Mouse (Mus musculus): ENCODE results near the gene Arnt2.
A peak's percentile ranks its signal among the peaks of the same experiment; 100 is the strongest.

Gene Arnt2

DNA sequence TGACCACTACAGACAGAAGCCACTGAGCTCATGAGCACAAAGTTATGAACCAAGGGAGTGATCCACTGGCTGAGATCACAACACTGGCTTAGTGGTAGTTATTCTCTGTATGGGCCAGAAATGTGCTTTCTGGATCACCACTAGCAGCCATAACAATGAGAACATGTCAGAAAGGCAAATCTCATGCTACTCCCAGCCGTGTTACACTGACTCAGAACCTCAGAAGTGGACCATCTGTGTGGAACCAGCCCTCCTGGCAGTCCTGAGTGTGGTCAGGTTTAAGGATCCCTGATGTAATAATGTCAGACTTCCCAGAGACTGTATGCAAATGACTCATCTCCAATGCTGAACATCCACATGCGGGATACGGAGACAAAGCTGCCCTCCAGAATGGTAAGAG is 13.4 kb downstream of the Arnt2 start:
- no peak for DNase-seq

DNA sequence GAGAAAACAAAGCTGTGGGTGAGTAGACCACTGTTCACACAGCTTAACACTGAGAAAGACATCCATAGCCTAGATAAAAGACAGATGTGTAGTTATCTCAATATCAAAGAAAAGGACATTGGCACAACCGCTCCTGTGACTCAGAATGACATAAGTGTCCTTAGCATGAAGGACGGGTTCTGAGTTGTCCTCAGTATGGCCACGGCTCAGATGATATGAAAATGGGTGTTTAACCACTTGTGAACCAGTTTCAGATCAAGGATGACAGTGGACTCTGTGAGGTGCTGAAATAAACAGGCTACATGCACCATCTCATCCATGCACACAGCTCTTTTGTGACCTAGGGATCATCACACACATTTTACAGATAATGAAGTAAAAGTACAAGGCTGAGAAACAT is 22.1 kb downstream of the Arnt2 start:
- DNase-seq: no peak

DNA sequence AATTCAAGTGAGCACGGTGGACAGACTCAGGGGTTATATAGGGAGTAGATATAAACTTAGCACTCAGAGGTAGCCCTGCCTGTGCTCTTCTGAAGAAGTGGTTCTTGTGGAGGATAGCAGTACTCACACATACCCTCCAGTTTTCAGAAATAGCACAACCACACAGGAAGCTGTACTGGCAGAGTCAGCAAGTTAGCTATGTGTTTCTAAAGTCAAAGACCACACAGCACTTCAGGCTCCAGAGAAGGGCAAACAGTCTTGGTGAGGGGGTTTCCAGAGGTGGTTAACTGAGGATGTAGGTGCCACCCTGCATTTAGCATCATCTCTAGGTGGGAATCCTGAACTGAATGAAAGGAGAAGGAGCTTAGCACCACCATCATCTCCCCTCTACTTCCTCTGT is 23.5 kb downstream of the Arnt2 start:
- no peak for DNase-seq

DNA sequence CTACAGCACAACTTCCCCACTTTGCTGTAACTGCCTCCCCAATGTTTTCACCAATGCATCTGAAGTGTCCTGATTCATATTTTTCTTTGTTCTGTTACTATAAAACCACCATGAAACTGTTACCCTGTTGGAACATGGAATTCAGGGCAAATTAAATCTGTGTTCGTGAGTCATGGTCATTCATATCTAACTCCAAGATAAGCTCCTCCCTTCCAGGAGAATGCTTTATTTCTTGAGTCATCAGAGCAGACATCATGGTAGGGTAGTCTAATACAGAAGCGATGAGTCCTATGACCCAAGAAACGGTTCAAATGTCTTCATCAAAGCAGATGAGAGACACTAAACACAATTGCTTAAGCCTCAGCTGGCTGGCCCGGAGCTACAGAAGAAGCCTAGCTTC is 25.2 kb downstream of the Arnt2 start:
- no peak for DNase-seq

DNA sequence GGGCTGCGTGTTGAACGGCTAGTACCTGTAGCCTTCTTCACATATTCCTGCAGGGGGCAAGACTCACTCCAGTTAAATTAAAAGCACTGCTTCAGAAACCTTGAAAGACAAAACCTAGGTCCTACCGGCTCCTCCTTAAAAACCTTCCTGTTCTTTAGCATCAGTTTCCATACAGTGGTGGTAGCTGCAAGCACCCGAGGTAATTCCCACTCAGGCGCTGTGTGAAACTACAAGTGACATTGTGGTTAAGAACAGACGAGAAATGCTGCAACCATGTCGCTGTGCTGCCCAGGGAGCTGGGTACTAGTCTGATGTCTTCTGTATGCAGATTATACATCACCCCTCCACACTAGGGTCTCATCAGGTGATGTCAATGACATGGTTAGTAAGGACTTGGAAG is 25.9 kb downstream of the Arnt2 start:
- DNase-seq: no peak

DNA sequence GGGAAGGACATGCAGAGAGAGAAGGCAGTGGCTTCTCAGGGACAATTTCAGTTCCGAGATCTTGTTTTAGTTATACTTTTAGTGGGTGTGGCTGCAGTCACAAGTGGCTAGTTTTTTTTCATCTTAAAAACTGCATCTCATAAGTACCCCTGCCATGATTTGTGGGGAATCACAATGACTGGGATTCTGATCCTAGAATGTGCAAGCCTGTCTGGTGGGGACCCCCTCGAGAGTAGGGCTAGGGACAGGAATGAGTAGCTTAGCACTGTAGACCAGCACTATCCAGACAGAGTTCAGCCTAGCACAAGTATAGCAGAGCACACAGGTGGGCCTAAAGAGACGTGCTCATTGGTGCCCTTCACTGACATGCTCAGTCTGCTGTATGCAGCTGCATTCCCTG is 27.6 kb downstream of the Arnt2 start:
- DNase-seq: no peak

DNA sequence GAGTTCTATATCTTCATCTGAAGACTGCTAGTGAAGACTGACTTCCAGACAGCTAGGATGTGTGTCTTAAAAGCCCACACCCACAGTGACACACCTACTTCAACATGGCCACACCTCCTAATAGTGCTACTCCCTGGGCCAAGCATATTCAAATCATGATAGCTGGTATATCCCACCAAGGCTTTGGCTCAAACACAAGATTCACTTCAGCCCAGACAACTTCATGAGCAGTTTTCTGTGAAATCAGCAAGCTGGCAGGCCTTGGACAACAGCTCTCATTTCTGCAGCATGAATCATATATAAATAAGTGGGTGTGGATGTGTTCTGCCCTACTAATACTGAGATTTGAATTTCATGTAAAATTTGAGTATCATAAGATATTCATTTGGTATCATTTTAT is 29.2 kb downstream of the Arnt2 start:
- no peak for DNase-seq

DNA sequence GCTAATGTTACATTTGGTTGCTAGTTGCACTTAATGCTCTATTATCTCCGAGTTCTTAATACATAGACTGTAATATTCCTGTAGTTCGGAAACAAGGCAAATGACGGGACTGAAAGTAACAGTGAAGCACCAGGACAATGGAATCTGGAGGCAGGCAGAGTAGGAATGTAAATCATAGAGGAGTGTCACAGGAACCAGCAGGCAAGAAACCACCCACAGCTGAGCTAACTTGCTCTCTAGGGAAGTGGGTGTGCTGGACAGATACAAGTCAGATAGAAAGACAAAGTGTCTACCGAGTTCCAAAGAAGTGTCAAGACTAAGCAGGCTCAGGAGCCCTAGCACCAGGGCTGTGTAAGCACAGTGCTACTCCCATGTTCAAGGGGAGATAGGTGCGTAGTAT is 32.6 kb downstream of the Arnt2 start:
- no peak for DNase-seq

DNA sequence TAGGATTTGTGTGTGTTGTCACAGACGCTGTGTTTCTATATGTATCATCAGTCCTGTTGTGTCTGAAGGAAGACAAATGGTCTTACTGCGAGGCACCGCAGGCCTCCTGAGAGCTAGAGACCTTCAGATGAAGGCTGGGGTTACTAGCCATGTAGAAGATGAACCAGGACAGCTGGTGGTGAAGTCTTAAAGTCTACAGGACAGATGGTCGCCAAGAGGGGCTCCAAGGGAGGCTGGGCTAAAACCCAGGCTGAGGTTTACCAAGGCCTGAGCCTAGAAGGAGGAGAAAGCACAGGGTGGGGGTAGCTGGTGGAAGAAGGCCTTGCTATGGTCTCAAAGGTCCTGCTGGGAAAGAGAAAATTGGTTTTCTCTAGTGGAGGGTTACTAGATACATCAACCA is 36.3 kb downstream of the Arnt2 start:
- DNase-seq: no peak

DNA sequence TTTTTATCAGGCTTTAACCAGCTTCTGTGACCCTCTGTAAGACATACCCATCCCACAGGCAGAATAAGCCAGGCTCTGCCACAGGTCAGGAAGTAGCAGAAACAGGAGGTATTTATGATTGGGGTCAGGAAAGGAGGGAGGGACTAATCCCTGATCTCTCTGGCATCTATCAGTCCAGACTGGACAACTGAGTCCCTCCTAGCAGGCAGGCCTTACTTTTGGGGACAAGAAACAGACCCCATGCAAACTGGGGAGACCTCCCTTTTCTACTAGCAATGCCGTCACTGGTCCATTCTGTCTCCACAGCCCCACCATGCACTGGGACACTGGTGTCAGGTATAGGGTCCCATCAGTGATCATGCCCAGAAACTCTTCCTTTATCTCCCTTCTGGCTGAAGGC is 37.1 kb downstream of the Arnt2 start:
- no peak for DNase-seq

DNA sequence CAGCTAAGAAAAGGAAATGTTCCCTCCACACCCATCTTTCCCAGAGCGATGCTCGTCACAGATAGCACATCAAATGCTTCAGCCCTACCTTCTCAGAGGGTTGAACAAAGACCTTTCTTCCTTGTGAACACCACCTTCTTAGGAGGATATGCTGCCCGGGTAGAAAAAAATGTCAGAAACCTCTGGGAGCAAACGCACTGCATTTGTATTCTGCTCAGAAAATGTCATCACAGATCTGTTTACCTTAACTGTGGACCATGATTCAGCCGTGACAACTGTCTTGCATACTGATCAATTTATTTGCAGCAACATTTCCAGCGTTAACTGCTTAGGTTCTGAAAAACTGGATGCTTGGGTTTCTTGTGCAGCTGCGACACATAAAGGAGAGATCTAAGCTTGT is 37.7 kb downstream of the Arnt2 start:
- no peak for DNase-seq

DNA sequence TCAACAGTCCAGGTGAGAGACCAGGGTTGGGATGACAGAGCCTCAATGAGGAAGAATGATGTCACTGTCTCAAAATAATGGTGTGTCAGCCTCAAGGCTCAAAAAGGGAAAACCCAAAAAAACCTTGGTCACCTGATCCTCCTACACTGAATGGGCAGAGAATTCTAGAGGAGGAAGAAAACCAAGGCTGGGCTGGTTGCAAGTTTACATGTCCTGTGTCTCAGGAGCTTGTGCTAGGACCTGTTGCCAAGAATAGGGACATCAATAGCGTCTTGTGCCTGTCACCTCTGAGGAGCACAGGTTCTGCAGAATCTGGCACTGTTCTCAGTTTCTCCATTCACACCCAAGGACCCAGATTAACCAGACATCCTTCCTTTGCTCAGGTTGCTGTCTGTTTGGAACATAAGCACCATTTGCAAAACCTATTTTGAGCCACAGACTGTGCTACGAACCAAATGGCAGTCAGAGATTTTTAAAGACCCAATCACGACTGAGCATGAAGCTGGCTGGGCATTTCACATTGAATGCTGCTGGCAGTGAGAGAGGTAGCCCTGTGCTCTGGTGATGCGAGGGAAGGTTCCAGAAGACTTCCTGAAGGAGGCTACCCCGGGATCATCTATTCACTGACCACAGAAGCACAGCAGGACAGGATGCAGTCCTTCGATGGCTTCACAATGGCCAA is 38.9 kb downstream of the Arnt2 start:
- DNase-seq: no peak

DNA sequence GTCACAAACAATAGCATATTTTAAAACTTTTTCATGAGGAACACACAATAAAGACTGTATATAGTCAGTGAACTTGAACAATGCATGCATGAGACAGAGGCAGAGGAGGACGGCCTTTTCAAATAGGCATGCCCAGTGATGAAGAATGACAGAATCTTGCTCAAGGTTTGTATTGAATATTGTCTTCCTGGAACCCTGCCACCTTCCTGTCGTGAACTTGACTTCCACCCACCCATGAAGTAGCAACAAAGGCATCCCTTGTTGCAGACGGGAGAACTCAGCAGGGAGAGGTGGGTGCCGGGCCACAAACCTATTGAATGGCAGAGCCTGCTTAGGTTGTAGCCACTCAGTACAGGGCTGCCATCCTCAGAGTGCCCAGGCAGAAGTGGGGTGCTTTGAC is 43.7 kb downstream of the Arnt2 start:
- no peak for DNase-seq

DNA sequence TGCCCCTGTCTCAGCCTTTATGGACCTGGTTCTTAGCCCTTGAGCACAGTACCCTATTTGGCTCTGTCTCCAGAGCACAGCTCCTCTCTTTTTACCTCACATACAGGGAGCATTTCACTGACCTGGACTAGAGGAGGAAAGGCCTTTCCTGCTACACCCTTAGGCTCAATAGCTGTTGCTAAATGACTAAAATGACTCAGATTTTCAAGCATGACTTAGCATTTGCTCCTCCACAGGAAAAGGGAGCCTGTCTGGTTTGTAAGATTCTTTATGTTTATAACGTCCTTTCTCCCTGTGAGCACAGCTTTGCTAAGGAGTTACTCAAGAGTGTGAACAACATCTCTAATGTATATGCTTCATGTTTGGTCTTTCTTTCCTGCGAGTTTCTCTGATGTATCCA is 47.3 kb downstream of the Arnt2 start:
- DNase-seq: peak in 1 of 2 experiments; percentile 45

DNA sequence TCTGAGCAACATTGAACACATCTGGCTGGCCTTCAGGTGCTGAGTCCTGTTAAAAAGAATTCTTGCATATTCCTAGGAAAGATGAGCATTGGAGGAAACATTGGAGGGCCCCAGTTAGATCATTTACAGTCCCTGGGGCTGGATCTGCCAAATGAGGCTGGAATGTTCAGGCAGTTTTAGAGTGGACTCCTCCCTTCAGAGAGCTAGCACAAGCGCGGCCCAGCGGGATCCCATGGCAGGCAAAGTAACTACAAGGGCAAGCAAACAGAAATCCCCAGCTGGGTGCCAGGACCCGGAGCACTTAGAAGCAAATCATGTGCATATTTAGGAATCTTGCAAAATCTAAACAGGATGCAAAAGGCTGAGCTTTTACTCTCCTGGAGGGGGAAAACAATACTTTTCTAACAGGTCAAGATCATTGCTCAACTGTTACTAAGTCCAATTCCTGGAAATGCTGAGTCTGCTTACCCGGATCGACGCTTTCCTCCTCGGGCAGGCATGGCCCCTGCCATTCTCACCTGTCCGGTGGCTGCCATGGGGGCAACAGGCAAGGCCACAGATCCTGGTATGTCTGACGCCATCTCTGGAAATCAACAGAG is 48.8 kb downstream of the Arnt2 start:
- peak; percentile 72 to 87 for DNase-seq

DNA sequence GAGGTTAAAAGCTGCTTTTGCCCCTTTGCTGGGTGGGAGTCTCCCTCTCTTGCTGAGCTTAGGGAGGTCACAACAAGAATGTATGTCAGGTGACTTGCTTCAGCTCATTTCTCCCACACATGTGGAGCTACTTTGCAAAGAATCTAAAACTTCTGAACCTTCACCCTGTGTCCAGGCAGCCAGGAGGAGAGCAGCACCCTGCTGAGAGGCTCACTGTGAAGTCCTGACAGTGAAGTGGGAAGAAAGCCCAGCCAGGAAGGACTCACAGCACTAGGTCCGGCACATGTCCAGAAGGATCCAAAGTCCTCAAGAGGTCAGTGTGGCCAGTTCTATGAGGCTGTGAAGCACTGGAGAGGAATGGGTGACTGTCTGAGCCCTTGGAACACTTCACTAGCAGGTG is 51.5 kb downstream of the Arnt2 start:
- DNase-seq: peak; percentile 81 to 92

DNA sequence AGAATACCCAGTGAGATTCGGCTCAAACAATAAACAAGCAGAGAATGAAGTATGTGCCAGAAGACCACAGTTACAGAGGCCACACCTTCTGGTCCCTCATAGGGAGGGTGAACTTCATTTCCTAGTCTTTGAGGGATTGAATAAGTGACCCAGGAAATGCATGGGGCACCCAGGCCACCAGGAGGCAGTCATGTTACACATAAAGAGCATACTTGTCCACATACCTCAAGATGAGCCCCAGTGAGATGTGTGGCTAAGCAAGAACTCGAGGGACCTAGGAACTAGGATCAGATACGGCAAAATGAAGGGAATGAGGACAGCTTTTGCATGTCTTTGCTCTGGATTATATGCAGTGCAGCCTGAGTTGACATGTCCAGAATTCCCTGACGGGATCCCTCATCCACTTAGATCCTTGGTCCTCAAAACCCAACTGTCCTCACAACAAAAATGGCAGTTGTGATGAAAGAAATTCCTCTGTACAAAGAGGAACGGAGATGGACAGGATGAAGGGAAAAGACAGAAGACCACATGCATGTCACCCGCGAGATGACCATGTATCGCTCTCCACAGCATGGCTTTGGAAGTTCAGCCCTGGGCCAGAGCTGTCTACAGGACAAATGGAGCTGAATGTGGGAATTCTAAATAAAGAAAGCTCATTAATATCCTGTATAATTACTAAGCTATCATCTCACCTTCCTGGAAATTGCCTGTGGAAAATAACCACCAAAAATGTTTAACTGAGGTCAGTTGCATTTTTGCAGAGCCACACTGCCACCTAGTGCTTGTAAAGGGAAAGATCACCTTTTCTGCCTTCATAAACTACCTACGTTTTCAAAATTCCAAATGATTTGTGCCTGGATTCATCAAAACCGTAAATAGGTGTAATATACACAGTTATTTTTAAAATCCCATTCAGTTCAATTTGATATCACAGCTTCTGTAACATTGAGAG is 54.1 kb downstream of the Arnt2 start:
- peak; percentile 79 to 85 for DNase-seq

DNA sequence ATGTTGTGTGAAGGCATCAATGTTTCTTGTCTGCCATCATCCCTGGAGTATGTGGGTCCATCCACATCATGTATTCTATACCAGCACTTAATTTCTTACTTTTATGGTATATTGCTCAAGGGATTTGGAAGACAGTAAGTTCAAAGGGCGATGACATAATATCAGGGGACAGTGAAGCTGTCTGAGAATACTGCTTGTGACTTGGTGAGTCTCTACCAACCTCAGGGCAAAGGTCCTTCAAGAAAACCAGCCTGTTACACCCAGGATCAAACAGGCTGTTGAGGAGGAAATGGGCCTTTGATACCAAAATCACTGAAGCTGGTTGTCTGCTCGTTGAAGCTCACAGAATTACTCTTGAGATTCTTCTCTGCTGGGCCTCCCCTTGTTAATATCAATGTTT is 55.1 kb downstream of the Arnt2 start:
- no peak for DNase-seq

DNA sequence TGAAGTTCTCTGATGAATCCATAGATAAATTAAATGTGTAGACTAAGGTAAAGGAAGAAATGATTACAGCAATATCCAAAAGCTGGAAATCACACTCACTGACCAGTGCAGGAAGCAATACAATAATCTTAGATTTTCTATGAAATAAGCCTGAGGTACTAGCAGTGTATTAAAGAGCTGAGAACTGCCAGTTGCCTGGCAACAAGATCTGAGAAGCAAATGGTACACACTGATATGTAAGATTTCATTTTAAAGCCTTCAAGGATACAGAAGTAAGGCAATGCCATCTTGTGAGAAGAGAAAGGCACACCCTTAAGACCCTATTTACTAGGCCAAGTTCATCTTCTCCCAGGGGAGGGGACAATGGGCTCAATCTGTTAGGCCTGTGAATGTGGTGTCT is 59.4 kb downstream of the Arnt2 start:
- DNase-seq: no peak

DNA sequence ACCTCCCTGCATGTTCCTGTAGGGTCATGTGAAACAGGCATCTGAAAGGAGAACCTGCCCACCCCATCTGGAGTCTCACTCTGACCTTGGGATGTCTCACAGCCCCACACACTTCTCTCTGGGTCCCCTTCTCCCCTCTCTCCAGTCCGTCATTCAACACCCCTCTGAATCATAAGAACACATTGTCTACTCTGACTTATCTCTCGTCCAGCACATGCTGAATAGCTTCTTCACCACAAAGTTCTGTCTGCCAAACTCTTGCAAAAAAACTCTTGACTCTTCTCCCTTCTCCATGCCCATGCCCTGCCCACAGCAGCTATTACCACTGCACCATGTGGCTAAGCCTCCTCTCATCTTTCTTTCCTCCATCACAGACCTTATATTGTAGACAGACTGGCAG is 60.0 kb downstream of the Arnt2 start:
- DNase-seq: no peak

DNA sequence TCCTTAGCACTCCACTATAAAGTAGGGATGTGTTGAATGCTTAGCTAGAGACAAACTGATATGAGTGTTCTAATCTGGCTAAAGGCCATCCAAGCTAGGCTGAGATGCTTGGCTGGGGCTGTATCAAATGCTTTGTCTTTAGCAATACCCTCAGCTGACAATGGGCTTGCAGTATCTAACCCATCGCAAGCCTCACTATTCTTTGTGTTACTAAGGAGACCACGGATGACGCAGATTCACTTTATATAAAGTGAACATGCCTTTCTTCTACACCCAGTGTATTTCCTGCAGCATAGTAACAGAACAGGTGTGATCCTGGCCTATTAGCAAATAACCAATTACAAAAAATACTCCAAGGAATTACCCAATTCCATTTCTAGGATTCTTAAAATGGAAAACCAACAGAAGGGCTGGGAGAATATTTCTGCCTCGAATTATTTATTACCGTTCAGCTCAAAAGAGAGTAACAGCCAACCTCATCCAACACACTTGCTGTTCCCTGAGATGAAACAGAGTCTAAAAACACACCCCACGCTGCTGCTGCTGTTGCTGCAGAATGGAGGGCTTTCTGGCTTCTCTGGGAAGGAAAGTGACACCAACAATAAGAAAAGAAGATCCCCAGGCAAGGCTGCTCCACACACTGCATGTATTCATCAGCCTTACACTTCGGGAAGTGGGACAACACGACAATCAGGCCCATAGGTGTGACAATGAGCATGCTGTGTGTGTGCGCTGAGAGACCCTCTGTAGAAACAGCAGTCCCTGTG is 61.6 kb downstream of the Arnt2 start:
- DNase-seq: no peak

DNA sequence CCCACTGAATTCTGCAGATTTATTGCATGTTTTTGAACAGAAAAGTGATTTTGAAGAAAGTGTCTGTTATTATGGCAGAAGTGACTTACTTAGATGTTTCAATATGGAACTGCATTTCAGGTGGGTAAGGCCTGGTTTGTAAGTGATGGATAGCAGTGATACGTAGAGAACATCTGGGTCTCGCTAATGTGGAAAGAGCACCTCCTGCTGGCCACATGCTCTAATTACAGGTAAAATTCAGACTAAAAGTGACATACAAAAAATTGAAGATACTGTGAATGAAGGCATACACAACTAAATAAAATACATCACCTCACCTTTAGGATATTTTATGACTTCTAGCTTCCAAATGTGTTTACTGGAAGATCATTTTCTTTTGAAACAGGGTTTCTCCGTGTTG is 66.8 kb downstream of the Arnt2 start:
- DNase-seq: no peak

DNA sequence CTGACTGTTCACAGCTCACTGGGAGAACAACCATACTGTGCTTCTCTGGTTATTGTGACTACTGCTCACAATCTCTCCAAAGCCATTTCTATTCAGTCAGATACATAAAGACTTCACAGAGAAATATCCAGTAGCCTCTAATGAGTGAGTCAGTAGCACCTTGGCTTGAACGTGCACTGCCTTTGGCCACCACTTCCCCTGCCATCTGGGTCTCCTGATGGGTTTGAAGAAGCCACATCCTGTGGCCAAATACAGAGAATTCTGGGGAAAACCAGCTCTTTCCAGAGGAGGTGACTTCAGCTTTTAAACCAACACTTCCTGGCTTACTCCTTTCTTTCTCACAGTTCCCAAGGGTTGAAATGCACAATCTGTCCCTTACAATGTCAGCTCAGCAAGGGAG is 69.0 kb downstream of the Arnt2 start:
- no peak for DNase-seq

All from kidney, postnatal 25 days (tissue).